Mouse (Mus musculus) testis, adult 2 months (tissue): ENCODE results near the gene Tex48.

Experiments used
- CTCF ChIP-seq: fragments of 200-500 bp; IDR thresholded peaks from 2 replicates; pipeline ENCODE4 v1.5.1; 2012; ENCODE audit warnings: low read depth, mild to moderate bottlenecking, inconsistent platforms, low read length, moderate library complexity; ENCODE audit not compliant: control insufficient read depth, insufficient read depth, insufficient replicate concordance
- POLR2A ChIP-seq: fragments of 200-500 bp; IDR thresholded peaks from 2 replicates; pipeline ENCODE4 v1.6.1; 2012; ENCODE audit warnings: low read depth, mild to moderate bottlenecking, inconsistent platforms, low read length, moderate library complexity; ENCODE audit not compliant: control insufficient read depth

- no peak for TF ChIP-seq CTCF
- TF ChIP-seq POLR2A, result no peak
Measured at GRCm38 (mm10) chr4:63668255-63668654, 46.0 kb upstream of the Tex48 start.
